Mouse (Mus musculus) myocyte (in vitro differentiated cells): ENCODE measurements around the gene Cmtm3.
"Not testable (repeated sequence)": the region's sequence is repeated elsewhere in the genome, so short reads cannot be mapped to it uniquely, and the experiment has no call there.

ENCODE experiments used
- MAX ChIP-seq: IDR thresholded peaks from one replicate; pipeline ENCODE4 v1.6.1; 2011; ENCODE audit warnings: low read depth, mild to moderate bottlenecking, control low read depth
- MYOG ChIP-seq, 3 experiments: IDR thresholded peaks; one replicate each; pipeline ENCODE4 v1.6.1; 2011; ENCODE audit warnings: control low read depth in 2 of 3, low read depth in 2 of 3, mild to moderate bottlenecking in 2 of 3; ENCODE audit not compliant: insufficient read length in 2 of 3, control insufficient read depth in 1 of 3, insufficient read depth in 1 of 3
- POLR2A ChIP-seq: IDR thresholded peaks from one replicate; pipeline ENCODE4 v1.6.1; 2011; ENCODE audit warnings: low read depth, mild to moderate bottlenecking, control low read depth, moderate library complexity; ENCODE audit not compliant: insufficient read length
- POLR2AphosphoS2 ChIP-seq: IDR thresholded peaks from one replicate; pipeline ENCODE4 v1.6.1; 2011; ENCODE audit warnings: low read depth, control low read depth; ENCODE audit not compliant: insufficient read length
- SRF ChIP-seq: IDR thresholded peaks from one replicate; pipeline ENCODE4 v1.6.1; 2011; ENCODE audit warnings: low read depth; ENCODE audit not compliant: control insufficient read depth, insufficient read length
- TCF12 ChIP-seq: IDR thresholded peaks from one replicate; pipeline ENCODE4 v1.6.1; 2011; ENCODE audit warnings: mild to moderate bottlenecking, control low read depth; ENCODE audit not compliant: poor library complexity, insufficient read depth, severe bottlenecking

DNA sequence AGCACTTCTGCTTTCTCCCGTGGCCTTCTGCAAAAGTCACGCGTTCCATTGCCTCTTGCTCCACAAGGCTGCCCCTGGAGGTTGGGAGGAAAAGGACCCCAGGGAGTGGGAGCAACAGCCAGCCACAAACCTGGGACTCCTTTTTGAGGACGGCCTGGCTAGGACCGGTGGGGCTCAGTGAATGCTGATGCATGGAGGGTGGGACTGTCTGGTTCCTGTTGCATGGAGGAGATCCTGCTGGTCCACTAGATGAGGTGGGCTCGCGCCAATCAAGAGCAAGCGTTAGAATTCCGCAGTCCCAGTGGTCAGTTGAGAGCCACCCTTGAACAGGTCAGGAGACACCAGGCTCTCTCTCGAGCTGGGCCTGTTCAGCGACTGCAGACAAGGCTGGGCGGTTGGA, 17.3 kb upstream of the Cmtm3 start, which contains the start of gene Cmtm2b:
- TF ChIP-seq POLR2A; MAX; TCF12; POLR2AphosphoS2; SRF; MYOG (IDR thresholded peaks at IDR 0.05; ENCODE audit: control insufficient read depth in 1 of 3, insufficient read depth in 1 of 3, insufficient read length in 2 of 3, low read depth in 2 of 3): not testable (repeated sequence)
